Mouse (Mus musculus): Measurements from ENCODE around the gene Guca1a. TPM values are rescaled to one million over a fixed set of nuclear protein-coding genes. Genes with fewer than 3 reads are reported as not detected.

Gene Guca1a
- total and polyA plus RNA-seq, 3 experiments, result 2.1 to 5.2 (median 3.2) TPM

DNA sequence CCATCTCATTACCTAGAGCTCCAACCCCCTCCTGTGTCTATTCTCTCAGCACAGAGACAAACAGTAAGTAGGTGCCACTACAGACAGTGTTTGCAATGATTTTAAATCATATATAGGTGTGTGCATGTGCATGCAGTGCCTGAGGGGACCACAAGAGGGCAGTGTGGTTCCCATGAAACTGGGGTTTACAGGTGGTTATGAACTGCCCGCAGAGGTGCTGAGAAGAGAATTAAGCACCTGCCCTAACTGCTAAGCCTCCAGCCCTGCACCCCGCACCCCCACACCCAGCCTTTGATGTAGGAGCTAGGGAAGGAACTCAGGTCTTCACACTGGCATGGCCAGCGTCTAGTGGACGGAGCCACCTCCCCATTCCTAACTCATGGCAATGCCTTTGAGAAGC lies 13.7 kb downstream of the Guca1a start (continued):
- no peak for TF ChIP-seq USF1 (IDR thresholded peaks at IDR 0.05; ENCODE audit: low read depth, low read length)
- TF ChIP-seq ZKSCAN1 (IDR thresholded peaks at IDR 0.05; ENCODE audit: borderline replicate concordance, low read depth, low read length), result no peak
- no peak for TF ChIP-seq SIN3A (IDR thresholded peaks at IDR 0.05; ENCODE audit: low read length)
- peak; percentile 68 for TF ChIP-seq MAX (IDR thresholded peaks at IDR 0.05; ENCODE audit: low read length)
- no peak for TF ChIP-seq ELF1 (IDR thresholded peaks at IDR 0.05; ENCODE audit: low read depth, low read length)
- no peak for TF ChIP-seq BHLHE40 (IDR thresholded peaks at IDR 0.05; ENCODE audit: low read depth, low read length)
- TF ChIP-seq CHD2 (IDR thresholded peaks at IDR 0.05; ENCODE audit: low read length), result no peak
- no peak for TF ChIP-seq PAX5 (IDR thresholded peaks at IDR 0.05; ENCODE audit: low read length)
- TF ChIP-seq CHD1 (IDR thresholded peaks at IDR 0.05; ENCODE audit: low read depth, low read length), result no peak
- 0 out of 2 replicates have a peak, but pooled peaks have one; percentile 32 for TF ChIP-seq MYC (IDR thresholded peaks at IDR 0.05; ENCODE audit: low read depth, low read length)
- TF ChIP-seq NELFE (IDR thresholded peaks at IDR 0.05; ENCODE audit: low read depth, low read length), result 0 out of 2 replicates have a peak, but pooled peaks have one; percentile 33

- no peaks in the 10 kb centered on the region for H3K27me3 ChIP-seq (replicated peaks)
- dilution Hi-C loops (cut with MboI; ENCODE audit: extremely low pct_ligation_motif_present, extremely low pct_unique_long_range_greater_than_20kb, low sequenced_read_pairs), result no loop called here
- peaks cover 9% of the 10 kb centered on the region for H3K9me3 ChIP-seq (replicated peaks; ENCODE audit: low read length)
- no peaks in the 10 kb centered on the region for H3K79me2 ChIP-seq (replicated peaks; ENCODE audit: control insufficient read depth, extremely low read depth, insufficient read depth, poor library complexity, severe bottlenecking)
- no peak within 1 kb of the TSS for H3K9ac ChIP-seq (ENCODE audit: insufficient read depth, low read depth)
- H3K4me2 ChIP-seq (ENCODE audit: insufficient read depth, low read depth, poor library complexity, severe bottlenecking), result no peak within 1 kb of the TSS
- no peak for TF ChIP-seq JUND (conservative IDR thresholded peaks at IDR 0.05; ENCODE audit: low read depth, low read length)
- no peak for TF ChIP-seq MAX (IDR thresholded peaks at IDR 0.05; ENCODE audit: low read length)
- TF ChIP-seq CHD1 (IDR thresholded peaks at IDR 0.05; ENCODE audit: low read depth, low read length), result no peak
- no peak for TF ChIP-seq ZMIZ1 (IDR thresholded peaks at IDR 0.05; ENCODE audit: low read depth, low read length)
- TF ChIP-seq HCFC1 (IDR thresholded peaks at IDR 0.05; ENCODE audit: low read depth, low read length), result no peak
- TF ChIP-seq MYC (IDR thresholded peaks at IDR 0.05; ENCODE audit: low read depth, low read length), result no peak
- TF ChIP-seq IRF4 (IDR thresholded peaks at IDR 0.05; ENCODE audit: low read depth, low read length), result no peak
- no peak for TF ChIP-seq MAZ (IDR thresholded peaks at IDR 0.05; ENCODE audit: low read depth, low read length)
- H3K27ac ChIP-seq (ENCODE audit: insufficient read depth, low read depth), result no peak within 1 kb of the TSS
- no peak within 1 kb of the TSS for H3K4me3 ChIP-seq (replicated peaks in 1 of 3; ENCODE audit: low read depth in 2 of 3, low read length in 2 of 3, poor library complexity in 1 of 3)
- peaks cover 16 to 59% of the 10 kb centered on the region in 2 experiments for H3K36me3 ChIP-seq (replicated peaks in 1 of 2; ENCODE audit: control insufficient read depth in 1 of 2, insufficient read depth in 1 of 2, low read length in 1 of 2)
- no peak for DNase-seq (ENCODE audit: extremely low read depth)
- in situ Hi-C loops (cut with MboI; ENCODE audit: low pct_ligation_motif_present, low pct_unique_long_range_greater_than_20kb, low sequenced_read_pairs), result loop anchor here (25.0 kb wide), 1 partner anchor 227 kb away; the partner anchor contains the start of genes Bysl, Gm20517 and Med20
- H3K4me1 ChIP-seq (ENCODE audit: control insufficient read depth in 1 of 2, insufficient read depth in 2 of 2), result no peaks in the 10 kb centered on the region
Measured at GRCm38 (mm10) chr17:47385145-47385544, 15.2 kb downstream of the Guca1a start, which contains the start of gene Guca1b. Guca1b (plus strand) TSS chr17:47385393.

DNA sequence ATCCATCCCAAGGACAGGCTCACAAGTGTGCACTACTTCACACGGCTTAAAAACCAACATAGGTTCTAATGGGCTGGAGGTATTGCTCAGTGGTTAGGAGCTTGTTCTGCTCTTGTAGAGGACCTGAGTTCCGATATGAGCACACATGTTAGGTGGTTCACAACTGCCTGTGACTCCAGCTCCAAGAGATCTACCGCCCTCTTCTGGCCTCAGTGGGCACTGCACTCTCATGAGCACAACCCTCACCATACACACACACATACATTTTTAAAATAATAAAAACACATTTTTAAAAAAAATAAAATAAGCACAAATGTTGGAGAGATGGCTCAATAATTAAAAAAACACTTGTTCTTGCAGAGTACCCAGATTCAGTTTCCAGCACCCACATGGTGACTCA lies 16.3 kb downstream of the Guca1a start:
- H3K4me2 ChIP-seq (ENCODE audit: insufficient read depth, low read depth, poor library complexity, severe bottlenecking), result no peak overlapping the region
- no peaks in the 10 kb centered on the region for H3K4me1 ChIP-seq (ENCODE audit: control insufficient read depth in 1 of 2, insufficient read depth in 2 of 2)
- in situ Hi-C loops (cut with MboI; ENCODE audit: low pct_ligation_motif_present, low pct_unique_long_range_greater_than_20kb, low sequenced_read_pairs), result loop anchor here (25.0 kb wide), 1 partner anchor 228 kb away; the partner anchor contains the start of genes Bysl, Gm20517 and Med20
- dilution Hi-C loops (cut with MboI; ENCODE audit: extremely low pct_ligation_motif_present, extremely low pct_unique_long_range_greater_than_20kb, low sequenced_read_pairs), result no loop called here
- peaks cover 26 to 65% of the 10 kb centered on the region in 2 experiments for H3K36me3 ChIP-seq (replicated peaks in 1 of 2; ENCODE audit: control insufficient read depth in 1 of 2, insufficient read depth in 1 of 2, low read length in 1 of 2)
- no peaks in the 10 kb centered on the region for H3K79me2 ChIP-seq (replicated peaks; ENCODE audit: control insufficient read depth, extremely low read depth, insufficient read depth, poor library complexity, severe bottlenecking)
- no peak for DNase-seq (ENCODE audit: extremely low read depth)
- no peaks in the 10 kb centered on the region for H3K27me3 ChIP-seq (replicated peaks)
- no peak overlapping the region for H3K27ac ChIP-seq (ENCODE audit: insufficient read depth, low read depth)
- TF ChIP-seq UBTF (IDR thresholded peaks at IDR 0.05; ENCODE audit: low read depth, low read length) (no peak), USF1 (IDR thresholded peaks at IDR 0.05; ENCODE audit: low read depth, low read length) (no peak), CHD2 (IDR thresholded peaks at IDR 0.05; ENCODE audit: low read length) (no peak), CTCF (conservative IDR thresholded peaks at IDR 0.05 in 1 of 2, IDR thresholded peaks at IDR 0.05 in 1 of 2; ENCODE audit: low read depth in 2 of 2, low read length in 2 of 2) (peak in 1 of 2 experiments; percentile 11; a peak in 1 of 4 replicates)
- no peak overlapping the region for H3K9ac ChIP-seq (ENCODE audit: insufficient read depth, low read depth)
- no peak overlapping the region for H3K4me3 ChIP-seq (replicated peaks in 1 of 3; ENCODE audit: low read depth in 2 of 3, low read length in 2 of 3, poor library complexity in 1 of 3)
- H3K9me3 ChIP-seq (replicated peaks; ENCODE audit: low read length), result peaks cover 9% of the 10 kb centered on the region
